ENCODE assay signal across 9 mouse cellular contexts in genomic region chr8:105441433-105441832, GRCm38 (mm10). TPM values are rescaled to one million over a fixed set of nuclear protein-coding genes. Genes with fewer than 3 reads are reported as not detected.
A peak's percentile ranks its signal among the peaks of the same experiment; 100 is the strongest.
DNase-seq lines count a peak whose midpoint lies in the region; ATAC-seq and TF ChIP-seq lines count a peak whose summit lies in the region.
"Had no signal": no experiment of that assay in that cellular context is flagged by ENCODE, and none has a peak within 500 bp of the region (broad histone marks: within the 10 kb centered on the region; RNA-seq: fewer than 3 reads in every experiment).

No protein-coding gene starts in this region.

- H3K4me1 ChIP-seq in forebrain, postnatal 0 days (ENCODE audit: insufficient read depth): peaks cover 7% of the 10 kb centered on the region
- H3K4me1 ChIP-seq in forebrain, embryonic 13.5 days: peaks cover 13% of the 10 kb centered on the region
- H3K4me1 ChIP-seq in neural tube, embryonic 11.5 days (ENCODE audit: control insufficient read depth, insufficient read depth, low read length): peaks cover 6% of the 10 kb centered on the region; the same call in 1 of the 2 replicates

- no peak overlapping the region for H3K4me3 ChIP-seq in forebrain, postnatal 0 days (ENCODE audit: low read depth, low read length)
- no peak overlapping the region for H3K4me3 ChIP-seq in forebrain, embryonic 13.5 days
- no peak overlapping the region for H3K4me3 ChIP-seq in neural tube, embryonic 11.5 days (ENCODE audit: low read depth, low read length)

- DNase-seq in forebrain, postnatal 0 days: no peak
- peak; percentile 41 for DNase-seq in ovary, postnatal 14 days (ENCODE audit: low spot score)
- no peak for DNase-seq in ovary, postnatal 10 days (ENCODE audit: low spot score)
- peak; percentile 44 for DNase-seq in c-Kit-negative CD71-positive TER-119-positive erythroid progenitor cells, embryonic 14.5 days (ENCODE audit: low read depth, low spot score)
- peak; percentile 84 to 85 for DNase-seq in kidney, postnatal 4 days
- peak; percentile 83 for DNase-seq in neural tube, embryonic 11.5 days (ENCODE audit: low spot score)
- no peak for DNase-seq in adipocyte (ENCODE audit: low spot score)

- no peak for ATAC-seq in forebrain, postnatal 0 days
- ATAC-seq in forebrain, embryonic 13.5 days: no peak
- no peak for ATAC-seq in neural tube, embryonic 11.5 days (ENCODE audit: insufficient read depth, low FRiP score, low TSS enrichment)

- no peak overlapping the region for H3K4me2 ChIP-seq in forebrain, postnatal 0 days (ENCODE audit: low read depth)
- H3K4me2 ChIP-seq in forebrain, embryonic 13.5 days: no peak overlapping the region
- no peak overlapping the region for H3K4me2 ChIP-seq in neural tube, embryonic 11.5 days (ENCODE audit: low read depth)

- H3K9me3 ChIP-seq in forebrain, postnatal 0 days (ENCODE audit: low read length): no peaks in the 10 kb centered on the region
- no peaks in the 10 kb centered on the region for H3K9me3 ChIP-seq in forebrain, embryonic 13.5 days (replicated peaks)
- no peaks in the 10 kb centered on the region for H3K9me3 ChIP-seq in neural tube, embryonic 11.5 days (ENCODE audit: control insufficient read depth, low read length)

- peak; percentile 36; the same call in 1 of the 2 replicates for TF ChIP-seq CTCF in forebrain, postnatal 0 days (IDR thresholded peaks at IDR 0.05; ENCODE audit: low read depth)

- WGBS in forebrain, postnatal 0 days: 4% methylated on average over 6 of the region's 6 CpGs
- WGBS in forebrain, embryonic 13.5 days: 8% methylated on average over 6 of the region's 6 CpGs
- 8% methylated on average over 6 of the region's 6 CpGs for WGBS in neural tube, embryonic 11.5 days

- no peaks in the 10 kb centered on the region for H3K36me3 ChIP-seq in forebrain, postnatal 0 days (ENCODE audit: insufficient read depth)
- no peaks in the 10 kb centered on the region for H3K36me3 ChIP-seq in forebrain, embryonic 13.5 days (ENCODE audit: poor library complexity, severe bottlenecking)
- H3K36me3 ChIP-seq in neural tube, embryonic 11.5 days (ENCODE audit: control insufficient read depth, insufficient read depth, low read length): no peaks in the 10 kb centered on the region

- H3K9ac ChIP-seq in forebrain, postnatal 0 days: no peak overlapping the region
- H3K9ac ChIP-seq in forebrain, embryonic 13.5 days: no peak overlapping the region
- no peak overlapping the region for H3K9ac ChIP-seq in neural tube, embryonic 11.5 days (ENCODE audit: low read length)

- no peak overlapping the region for H3K27ac ChIP-seq in forebrain, postnatal 0 days (ENCODE audit: low read depth, low read length)
- H3K27ac ChIP-seq in forebrain, embryonic 13.5 days: no peak overlapping the region
- no peak overlapping the region for H3K27ac ChIP-seq in neural tube, embryonic 11.5 days (ENCODE audit: low read depth, low read length)

- no peaks in the 10 kb centered on the region for H3K27me3 ChIP-seq in forebrain, postnatal 0 days (ENCODE audit: insufficient read depth, low read length)
- H3K27me3 ChIP-seq in forebrain, embryonic 13.5 days: no peaks in the 10 kb centered on the region
- no peaks in the 10 kb centered on the region for H3K27me3 ChIP-seq in neural tube, embryonic 11.5 days (ENCODE audit: control insufficient read depth, insufficient read depth, low read length)

RNA-seq across cellular contexts. Expression of gene Lrrc36, which starts 28.1 kb away (rescaled TPM):
- total RNA-seq in forebrain, postnatal 0 days (2014; rRNA removed): 1.7 and 1.8 TPM in 2 replicates
- 0.40 and 1.1 TPM in 2 replicates for polyA plus RNA-seq in forebrain, postnatal 0 days (2015; fragmentation: Nextera tagmentation; extraction: Ambion mirVana)
- 0.44 and 0.98 TPM in 2 replicates for polyA plus RNA-seq in forebrain, embryonic 13.5 days (2015; fragmentation: Nextera tagmentation; extraction: Ambion mirVana)
- 0.92 and 1.6 TPM in 2 replicates for polyA plus RNA-seq in neural tube, embryonic 11.5 days (2014; fragmentation: Nextera tagmentation; extraction: Ambion mirVana)

RNA-seq across cellular contexts. Expression of gene Kctd19, which starts 28.1 kb away (rescaled TPM):
- 0.10 and 0.15 TPM in 2 replicates for total RNA-seq in forebrain, postnatal 0 days (2014; rRNA removed)
- polyA plus RNA-seq in forebrain, postnatal 0 days (2015; fragmentation: Nextera tagmentation; extraction: Ambion mirVana): 0.16 and 0.19 TPM in 2 replicates
- polyA plus RNA-seq in forebrain, embryonic 13.5 days (2015; fragmentation: Nextera tagmentation; extraction: Ambion mirVana): not detected in 2 replicates
- not detected in 2 replicates for polyA plus RNA-seq in neural tube, embryonic 11.5 days (2014; fragmentation: Nextera tagmentation; extraction: Ambion mirVana)
- total RNA-seq: left cerebral cortex, postnatal 14 days had no signal

RNA-seq across cellular contexts. Expression of gene Tppp3, which starts 29.9 kb away (rescaled TPM):
- total RNA-seq in forebrain, postnatal 0 days (2014; rRNA removed): 66.6 and 80.6 TPM in 2 replicates
- polyA plus RNA-seq in forebrain, postnatal 0 days (2015; fragmentation: Nextera tagmentation; extraction: Ambion mirVana): 74.6 and 106 TPM in 2 replicates
- 34.6 and 40.4 TPM in 2 replicates for polyA plus RNA-seq in forebrain, embryonic 13.5 days (2015; fragmentation: Nextera tagmentation; extraction: Ambion mirVana)
- 218 and 229 TPM in 2 replicates for polyA plus RNA-seq in neural tube, embryonic 11.5 days (2014; fragmentation: Nextera tagmentation; extraction: Ambion mirVana)

RNA-seq across cellular contexts. Expression of gene Zdhhc1, which starts 55.3 kb away (rescaled TPM):
- 22.9 and 30.4 TPM in 2 replicates for total RNA-seq in forebrain, postnatal 0 days (2014; rRNA removed)
- polyA plus RNA-seq in forebrain, postnatal 0 days (2015; fragmentation: Nextera tagmentation; extraction: Ambion mirVana): 16.2 and 22.7 TPM in 2 replicates
- polyA plus RNA-seq in forebrain, embryonic 13.5 days (2015; fragmentation: Nextera tagmentation; extraction: Ambion mirVana): 20.6 and 24.8 TPM in 2 replicates
- 18.5 and 18.9 TPM in 2 replicates for polyA plus RNA-seq in neural tube, embryonic 11.5 days (2014; fragmentation: Nextera tagmentation; extraction: Ambion mirVana)

Comparison
In these comparisons a context has a peak if more than half of its experiments do, and no peak if none do; other contexts are left out.
1. DNase-seq: peak in ovary, postnatal 14 days (single experiment), c-Kit-negative CD71-positive TER-119-positive erythroid progenitor cells, embryonic 14.5 days (single experiment), kidney, postnatal 4 days (2 of 2) and neural tube, embryonic 11.5 days (single experiment); none in forebrain, postnatal 0 days (single experiment), ovary, postnatal 10 days (single experiment) and adipocyte (single experiment).